Comparison of ENCODE assay signal across 27 mouse cellular contexts in genomic region chr10:116078636-116079035, GRCm38 (mm10). TPM values are rescaled to one million over a fixed set of nuclear protein-coding genes. Genes with fewer than 3 reads are reported as not detected.
DNase-seq lines count a peak whose midpoint lies in the region; ATAC-seq lines count a peak whose summit lies in the region.
"Had no signal": no experiment of that assay in that cellular context is flagged by ENCODE, and none has a peak within 500 bp of the region (broad histone marks: within the 10 kb centered on the region; RNA-seq: fewer than 3 reads in every experiment).

No protein-coding gene starts in this region.

- no peaks in the 10 kb centered on the region for H3K9me3 ChIP-seq in hindbrain, embryonic 15.5 days
- H3K9me3 ChIP-seq in hindbrain, embryonic 10.5 days, result no peaks in the 10 kb centered on the region
- no peaks in the 10 kb centered on the region for H3K9me3 ChIP-seq in liver, embryonic 16.5 days (replicated peaks; ENCODE audit: control insufficient read depth, low read length)
- no peaks in the 10 kb centered on the region for H3K9me3 ChIP-seq in liver, embryonic 12.5 days (replicated peaks)
- no peaks in the 10 kb centered on the region for H3K9me3 ChIP-seq in neural tube, embryonic 13.5 days
- H3K9me3 ChIP-seq: embryonic facial prominence, embryonic 10.5 days; embryonic facial prominence, embryonic 12.5 days; forebrain, embryonic 13.5 days; forebrain, embryonic 15.5 days had no signal

- no peaks in the 10 kb centered on the region for H3K27me3 ChIP-seq in hindbrain, embryonic 15.5 days
- H3K27me3 ChIP-seq in hindbrain, embryonic 10.5 days (ENCODE audit: insufficient read depth, poor library complexity, severe bottlenecking), result no peaks in the 10 kb centered on the region
- H3K27me3 ChIP-seq in liver, embryonic 16.5 days (ENCODE audit: control insufficient read depth, insufficient read depth, low read depth, low read length), result no peaks in the 10 kb centered on the region
- no peaks in the 10 kb centered on the region for H3K27me3 ChIP-seq in liver, embryonic 12.5 days (replicated peaks)
- no peaks in the 10 kb centered on the region for H3K27me3 ChIP-seq in neural tube, embryonic 13.5 days
- H3K27me3 ChIP-seq: CH12.LX; embryonic facial prominence, embryonic 12.5 days; forebrain, embryonic 13.5 days; forebrain, embryonic 15.5 days had no signal

- ATAC-seq in hindbrain, embryonic 15.5 days (ENCODE audit: low FRiP score, low read depth), result peak; percentile 15; the same call in 1 of the 2 replicates
- ATAC-seq in liver, embryonic 16.5 days (ENCODE audit: low read depth), result 0 out of 2 replicates have a peak, but pooled peaks have one; percentile 19
- no peak for ATAC-seq in liver, embryonic 12.5 days
- peak; percentile 40; the same call in 1 of the 2 replicates for ATAC-seq in neural tube, embryonic 13.5 days (ENCODE audit: low read depth)
- ATAC-seq: activated CD4-positive, CD25-positive, alpha-beta regulatory T cell, adult 4 months; CD4-positive, CD25-positive, alpha-beta regulatory T cell, adult 4 months; forebrain, embryonic 13.5 days; forebrain, embryonic 15.5 days; Patski had no signal

- no peak overlapping the region for H3K4me3 ChIP-seq in hindbrain, embryonic 15.5 days
- no peak overlapping the region for H3K4me3 ChIP-seq in hindbrain, embryonic 10.5 days
- no peak overlapping the region for H3K4me3 ChIP-seq in liver, embryonic 16.5 days (ENCODE audit: low read depth, low read length)
- no peak overlapping the region for H3K4me3 ChIP-seq in liver, embryonic 12.5 days
- no peak overlapping the region for H3K4me3 ChIP-seq in neural tube, embryonic 13.5 days
- H3K4me3 ChIP-seq: embryonic facial prominence, embryonic 10.5 days; embryonic facial prominence, embryonic 12.5 days; forebrain, embryonic 13.5 days; forebrain, embryonic 15.5 days had no signal

- 62% methylated on average over 5 of the region's 5 CpGs for WGBS in hindbrain, embryonic 15.5 days
- WGBS in hindbrain, embryonic 10.5 days, result 88% methylated on average over 5 of the region's 5 CpGs
- WGBS in liver, embryonic 16.5 days (ENCODE audit: insufficient replicate concordance), result 61% methylated on average over 5 of the region's 5 CpGs
- WGBS in liver, embryonic 12.5 days (ENCODE audit: insufficient replicate concordance), result 70% methylated on average over 5 of the region's 5 CpGs
- WGBS in neural tube, embryonic 13.5 days, result 72% methylated on average over 5 of the region's 5 CpGs

- no peaks in the 10 kb centered on the region for H3K36me3 ChIP-seq in hindbrain, embryonic 15.5 days
- H3K36me3 ChIP-seq in hindbrain, embryonic 10.5 days, result no peaks in the 10 kb centered on the region
- no peaks in the 10 kb centered on the region for H3K36me3 ChIP-seq in liver, embryonic 16.5 days (ENCODE audit: control insufficient read depth, insufficient read depth)
- H3K36me3 ChIP-seq in liver, embryonic 12.5 days, result no peaks in the 10 kb centered on the region
- no peaks in the 10 kb centered on the region for H3K36me3 ChIP-seq in neural tube, embryonic 13.5 days
- H3K36me3 ChIP-seq: embryonic facial prominence, embryonic 10.5 days; embryonic facial prominence, embryonic 12.5 days; forebrain, embryonic 15.5 days; G1E had no signal

- no peak overlapping the region for H3K27ac ChIP-seq in hindbrain, embryonic 15.5 days (replicated peaks)
- H3K27ac ChIP-seq in hindbrain, embryonic 10.5 days, result no peak overlapping the region
- H3K27ac ChIP-seq in liver, embryonic 16.5 days (ENCODE audit: low read length), result no peak overlapping the region
- no peak overlapping the region for H3K27ac ChIP-seq in liver, embryonic 12.5 days
- no peak overlapping the region for H3K27ac ChIP-seq in neural tube, embryonic 13.5 days (replicated peaks)
- H3K27ac ChIP-seq: embryonic facial prominence, embryonic 10.5 days; embryonic facial prominence, embryonic 12.5 days; forebrain, embryonic 13.5 days; forebrain, embryonic 15.5 days had no signal

- H3K4me2 ChIP-seq in hindbrain, embryonic 15.5 days, result no peak overlapping the region
- no peak overlapping the region for H3K4me2 ChIP-seq in liver, embryonic 16.5 days (ENCODE audit: low read depth, low read length)
- H3K4me2 ChIP-seq in liver, embryonic 12.5 days, result no peak overlapping the region
- H3K4me2 ChIP-seq in neural tube, embryonic 13.5 days, result no peak overlapping the region
- H3K4me2 ChIP-seq: embryonic facial prominence, embryonic 12.5 days; forebrain, embryonic 13.5 days; forebrain, embryonic 15.5 days had no signal

- peaks cover 12% of the 10 kb centered on the region; the same call in 1 of the 2 replicates for H3K4me1 ChIP-seq in hindbrain, embryonic 15.5 days (replicated peaks)
- H3K4me1 ChIP-seq in hindbrain, embryonic 10.5 days (replicated peaks), result no peaks in the 10 kb centered on the region
- no peaks in the 10 kb centered on the region for H3K4me1 ChIP-seq in liver, embryonic 16.5 days (ENCODE audit: control insufficient read depth, low read depth, low read length)
- H3K4me1 ChIP-seq in liver, embryonic 12.5 days, result no peaks in the 10 kb centered on the region
- H3K4me1 ChIP-seq in neural tube, embryonic 13.5 days (replicated peaks), result peaks cover 9% of the 10 kb centered on the region; the same call in 1 of the 2 replicates
- H3K4me1 ChIP-seq: embryonic facial prominence, embryonic 10.5 days; forebrain, embryonic 13.5 days; forebrain, embryonic 15.5 days had no signal

- no peak overlapping the region for H3K9ac ChIP-seq in hindbrain, embryonic 15.5 days
- no peak overlapping the region for H3K9ac ChIP-seq in liver, embryonic 16.5 days (ENCODE audit: low read depth, low read length)
- no peak overlapping the region for H3K9ac ChIP-seq in liver, embryonic 12.5 days
- H3K9ac ChIP-seq in neural tube, embryonic 13.5 days, result no peak overlapping the region
- H3K9ac ChIP-seq: embryonic facial prominence, embryonic 12.5 days; forebrain, embryonic 13.5 days; forebrain, embryonic 15.5 days had no signal

- DNase-seq in hindbrain, embryonic 10.5 days (ENCODE audit: low spot score), result no peak
- no peak for DNase-seq in neural tube, embryonic 10.5 days (ENCODE audit: extremely low spot score, low spot score)
- DNase-seq: adrenal gland, adult 8-10 months; adrenal gland, postnatal 14 days; adrenal gland, postnatal 36 days; B cell, adult 2 months; cerebellum, adult 11-12 months; cerebellum, adult 2 months; cerebellum, adult 9-10 months; cerebellum, postnatal 10 days; cerebellum, postnatal 25 days had no signal

RNA-seq across cellular contexts. Expression of gene 4933416C03Rik, which starts 35.1 kb away (rescaled TPM):
- polyA plus RNA-seq in hindbrain, embryonic 15.5 days (2015; fragmentation: Nextera tagmentation; extraction: Ambion mirVana), result 0.06 TPM in 1 of 2 replicates, not detected in the other
- polyA plus RNA-seq in hindbrain, embryonic 10.5 days (2016; fragmentation: Nextera tagmentation; extraction: Ambion mirVana), result not detected in 2 replicates
- not detected in 2 replicates for polyA plus RNA-seq in liver, embryonic 16.5 days (2015; fragmentation: Nextera tagmentation; extraction: Ambion mirVana)
- polyA plus RNA-seq in liver, embryonic 12.5 days (2016; fragmentation: Nextera tagmentation; extraction: Ambion mirVana), result not detected in 2 replicates
- polyA plus RNA-seq in neural tube, embryonic 13.5 days (2015; fragmentation: Nextera tagmentation; extraction: Ambion mirVana), result 0.30 and 0.32 TPM in 2 replicates
- polyA plus RNA-seq: activated CD4-positive, CD25-positive, alpha-beta regulatory T cell, adult 4 months; cerebellum, adult 2 months; cortical plate, adult 2 months; embryonic facial prominence, embryonic 10.5 days; embryonic facial prominence, embryonic 12.5 days; embryonic facial prominence, embryonic 14.5 days; forebrain, embryonic 11.5 days; forebrain, embryonic 13.5 days; G1E; Patski had no signal
